Mouse (Mus musculus) neural tube, embryonic 12.5 days (tissue): ENCODE data around the gene Abi3. TPM values are rescaled to one million over a fixed set of nuclear protein-coding genes. Genes with fewer than 3 reads are reported as not detected.
A peak's percentile ranks its signal among the peaks of the same experiment; 100 is the strongest.

Experiments
- ATAC-seq: fragments of 200-750 bp; cut with Nextera tagmentation; 2 replicates; pipeline ENCODE4 v1.8.0; 2017; ENCODE audit warnings: low read depth, mild to moderate bottlenecking, moderate TSS enrichment, moderate library complexity; ENCODE audit not compliant: low FRiP score
- H3K27ac ChIP-seq: fragments of 300-500 bp; sonication (generic); 2 replicates; pipeline ENCODE4 v1.5.1; 2016
- H3K27me3 ChIP-seq: fragments of 300-500 bp; sonication (generic); replicated peaks from 2 replicates; pipeline ENCODE4 v1.6.1; 2016; ENCODE audit warnings: mild to moderate bottlenecking
- H3K36me3 ChIP-seq: fragments of 300-500 bp; sonication (generic); 2 replicates; pipeline ENCODE4 v1.6.1; 2016; ENCODE audit warnings: mild to moderate bottlenecking
- H3K4me1 ChIP-seq: fragments of 300-500 bp; sonication (generic); 2 replicates; pipeline ENCODE4 v1.6.1; 2016
- H3K4me2 ChIP-seq: fragments of 300-500 bp; sonication (generic); replicated peaks from 2 replicates; pipeline ENCODE4 v1.6.1; 2016; ENCODE audit warnings: mild to moderate bottlenecking
- H3K4me3 ChIP-seq: fragments of 300-500 bp; sonication (generic); 2 replicates; pipeline ENCODE4 v1.5.1; 2016
- H3K9ac ChIP-seq: fragments of 300-500 bp; sonication (generic); 2 replicates; pipeline ENCODE4 v1.6.1; 2016; ENCODE audit warnings: mild to moderate bottlenecking
- H3K9me3 ChIP-seq: fragments of 300-500 bp; sonication (generic); 2 replicates; pipeline ENCODE4 v1.6.1; 2016; ENCODE audit warnings: mild to moderate bottlenecking
- WGBS: fragments of 180-500 bp; shearing (Covaris S2); methylation state at CpG from one replicate; pipeline ENCODE4 v1.1.7; 2016; 5-methylcytosine and 5-hydroxymethylcytosine counted together
- polyA plus RNA-seq: library from polyadenylated mRNA; unstranded; fragments of >200 nt; fragmentation: Nextera tagmentation; extraction: Ambion mirVana; gene quantifications from 2 replicates; pipeline ENCODE4 v1.2.1, GENCODE M21; 2016

Abi3 gene
- polyA plus RNA-seq, 1 experiment from 2014 or later, result 4.7 TPM

GRCm38 (mm10) chr11:95836433-95836832 lies 5.8 kb downstream of the Abi3 start:
- no peak for ATAC-seq
- 57% methylated on average over 6 of the region's 6 CpGs for WGBS
- H3K4me1 ChIP-seq, result peaks cover 10% of the 10 kb centered on the region

GRCm38 (mm10) chr11:95835832-95836231 lies 6.4 kb downstream of the Abi3 start:
- Histone ChIP-seq H3K9me3 (no peaks in the 10 kb centered on the region), H3K4me3 (no peak overlapping the region), H3K36me3 (no peaks in the 10 kb centered on the region), H3K4me1 (peaks cover 16% of the 10 kb centered on the region), H3K27me3 (peaks cover 67% of the 10 kb centered on the region), H3K9ac (no peak overlapping the region), H3K27ac (no peak overlapping the region), H3K4me2 (no peak overlapping the region)
- no peak for ATAC-seq
- 40% methylated on average over 6 of the region's 6 CpGs for WGBS

More at GRCm38 (mm10) chr11:95836433-95836832, 5.8 kb downstream of the Abi3 start:
- Histone ChIP-seq H3K27ac (no peak overlapping the region), H3K9me3 (no peaks in the 10 kb centered on the region), H3K4me3 (no peak overlapping the region), H3K9ac (no peak overlapping the region), H3K4me2 (no peak overlapping the region), H3K27me3 (peaks cover 61% of the 10 kb centered on the region), H3K36me3 (no peaks in the 10 kb centered on the region)

DNA sequence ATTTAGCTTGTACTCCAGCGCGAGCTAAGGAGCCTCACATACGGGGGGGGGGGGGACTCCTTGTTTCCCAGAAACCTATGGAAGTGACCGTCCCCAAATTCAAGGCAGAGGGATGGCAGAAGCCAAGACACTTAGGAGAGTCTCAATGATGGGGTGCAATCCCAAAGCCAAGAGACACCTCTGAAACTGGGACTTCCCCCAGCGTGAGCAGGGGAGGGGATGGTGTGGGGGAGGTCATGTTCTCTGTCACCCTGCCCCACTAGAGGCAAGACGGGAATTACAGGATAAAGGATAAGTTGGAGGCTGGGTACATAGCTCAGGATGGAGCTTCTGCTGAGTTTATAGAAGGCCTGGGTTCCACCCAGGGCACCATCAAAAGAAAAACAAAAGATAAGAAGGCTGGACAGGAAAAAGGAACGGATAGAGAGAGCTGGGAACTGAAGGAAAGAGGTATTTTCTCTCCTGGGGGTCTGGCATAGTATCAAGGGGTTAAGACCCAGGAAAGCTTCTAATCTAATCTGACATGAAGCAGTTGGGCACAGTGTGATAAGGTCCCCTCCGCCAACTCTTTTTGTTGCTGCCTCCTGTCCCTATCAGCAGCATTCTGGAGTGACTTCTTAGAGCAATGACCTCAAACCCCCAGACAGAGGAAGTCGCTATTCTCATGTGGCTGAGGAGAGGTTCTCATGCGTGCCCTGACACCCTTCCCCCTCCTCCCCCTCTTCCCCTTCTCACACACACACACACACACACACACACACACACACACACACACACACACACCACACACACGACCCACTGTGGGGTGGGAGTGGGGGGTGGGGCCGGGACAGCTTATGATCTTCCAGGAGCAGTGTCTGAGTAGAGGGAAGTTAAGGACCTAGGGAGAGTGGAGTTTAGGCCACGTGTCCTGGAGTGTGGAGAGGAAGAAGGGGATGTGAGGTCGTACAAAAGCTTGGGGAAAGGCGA lies 7.2 kb downstream of the Abi3 start:
- peaks cover 75% of the 10 kb centered on the region for H3K27me3 ChIP-seq
- no peak overlapping the region for H3K27ac ChIP-seq
- no peak overlapping the region for H3K9ac ChIP-seq
- H3K9me3 ChIP-seq, result no peaks in the 10 kb centered on the region
- no peak overlapping the region for H3K4me3 ChIP-seq
- H3K4me2 ChIP-seq, result no peak overlapping the region
- peaks cover 22% of the 10 kb centered on the region for H3K4me1 ChIP-seq
- ATAC-seq, result no peak
- 26% methylated on average over 15 of the region's 15 CpGs for WGBS
- H3K36me3 ChIP-seq, result no peaks in the 10 kb centered on the region

- WGBS, result 5% methylated on average over 22 of the region's 22 CpGs
- ATAC-seq, result no peak
- Histone ChIP-seq H3K4me3 (no peak overlapping the region), H3K4me1 (peaks cover 22% of the 10 kb centered on the region), H3K9ac (no peak overlapping the region), H3K4me2 (peak overlapping the region; percentile 16), H3K9me3 (no peaks in the 10 kb centered on the region), H3K27me3 (peaks cover 84% of the 10 kb centered on the region), H3K36me3 (no peaks in the 10 kb centered on the region), H3K27ac (no peak overlapping the region)
Observed at GRCm38 (mm10) chr11:95834143-95834667, 8.1 kb downstream of the Abi3 start.

GRCm38 (mm10) chr11:95833631-95834142 lies 8.6 kb downstream of the Abi3 start:
- H3K4me2 ChIP-seq, result peak overlapping the region; percentile 16

GRCm38 (mm10) chr11:95833006-95833570 lies 9.2 kb downstream of the Abi3 start:
- Histone ChIP-seq H3K9me3 (no peaks in the 10 kb centered on the region), H3K4me2 (no peak overlapping the region), H3K4me1 (peaks cover 22% of the 10 kb centered on the region), H3K36me3 (no peaks in the 10 kb centered on the region), H3K4me3 (no peak overlapping the region), H3K27ac (no peak overlapping the region), H3K27me3 (peaks cover 95% of the 10 kb centered on the region), H3K9ac (no peak overlapping the region)
- WGBS, result 22% methylated on average over 8 of the region's 8 CpGs
- ATAC-seq, result no peak

More at GRCm38 (mm10) chr11:95833631-95834142, 8.6 kb downstream of the Abi3 start:
- Histone ChIP-seq H3K4me1 (peaks cover 22% of the 10 kb centered on the region), H3K27me3 (peaks cover 89% of the 10 kb centered on the region), H3K36me3 (no peaks in the 10 kb centered on the region), H3K27ac (no peak overlapping the region), H3K9ac (no peak overlapping the region), H3K4me3 (no peak overlapping the region), H3K9me3 (no peaks in the 10 kb centered on the region)
- no peak for ATAC-seq
- 4% methylated on average over 18 of the region's 18 CpGs for WGBS

- no peak for ATAC-seq
- WGBS, result 35% methylated on average over 18 of the region's 18 CpGs
- Histone ChIP-seq H3K4me3 (no peak overlapping the region), H3K27me3 (peaks cover 97% of the 10 kb centered on the region), H3K9me3 (no peaks in the 10 kb centered on the region), H3K27ac (no peak overlapping the region), H3K36me3 (no peaks in the 10 kb centered on the region), H3K4me1 (peaks cover 22% of the 10 kb centered on the region), H3K9ac (no peak overlapping the region), H3K4me2 (no peak overlapping the region)
Observed at GRCm38 (mm10) chr11:95832129-95833005, 9.9 kb downstream of the Abi3 start.

GRCm38 (mm10) chr11:95831641-95832040 lies 10.6 kb downstream of the Abi3 start:
- no peak overlapping the region for H3K27ac ChIP-seq
- no peak overlapping the region for H3K4me3 ChIP-seq
- H3K27me3 ChIP-seq, result peaks cover 97% of the 10 kb centered on the region
- WGBS, result 6% methylated on average over 14 of the region's 15 CpGs
- H3K4me1 ChIP-seq, result peaks cover 22% of the 10 kb centered on the region
- no peak overlapping the region for H3K9ac ChIP-seq
- no peaks in the 10 kb centered on the region for H3K36me3 ChIP-seq
- H3K9me3 ChIP-seq, result no peaks in the 10 kb centered on the region
- H3K4me2 ChIP-seq, result peak overlapping the region; percentile 53; the same call in 1 of the 2 replicates
- ATAC-seq, result no peak

- H3K4me3 ChIP-seq, result peak overlapping the region; percentile 23; the same call in 1 of the 2 replicates
- no peak for ATAC-seq
- H3K9ac ChIP-seq, result no peak overlapping the region
- peaks cover 98% of the 10 kb centered on the region for H3K27me3 ChIP-seq
- H3K4me2 ChIP-seq, result peak overlapping the region; percentile 53
- no peaks in the 10 kb centered on the region for H3K36me3 ChIP-seq
- H3K9me3 ChIP-seq, result no peaks in the 10 kb centered on the region
- WGBS, result 6% methylated on average over 10 of the region's 10 CpGs
- H3K4me1 ChIP-seq, result peaks cover 22% of the 10 kb centered on the region
- H3K27ac ChIP-seq, result no peak overlapping the region
Observed at GRCm38 (mm10) chr11:95831276-95831619, 11.0 kb downstream of the Abi3 start.

GRCm38 (mm10) chr11:95830411-95831275 lies 11.6 kb downstream of the Abi3 start:
- ATAC-seq, result no peak
- Histone ChIP-seq H3K9ac (peak overlapping the region; percentile 29; the same call in 1 of the 2 replicates), H3K9me3 (no peaks in the 10 kb centered on the region), H3K4me2 (peak overlapping the region; percentile 53), H3K4me1 (peaks cover 22% of the 10 kb centered on the region), H3K36me3 (no peaks in the 10 kb centered on the region), H3K27ac (no peak overlapping the region), H3K27me3 (peaks cover 98% of the 10 kb centered on the region), H3K4me3 (peak overlapping the region; percentile 23)
- 2% methylated on average over 80 of the region's 80 CpGs for WGBS

- H3K36me3 ChIP-seq, result no peaks in the 10 kb centered on the region
- no peak overlapping the region for H3K27ac ChIP-seq
- WGBS, result 30% methylated on average over 4 of the region's 4 CpGs
- H3K9me3 ChIP-seq, result no peaks in the 10 kb centered on the region
- ATAC-seq, result no peak
- H3K4me2 ChIP-seq, result no peak overlapping the region
- peaks cover 98% of the 10 kb centered on the region for H3K27me3 ChIP-seq
- H3K9ac ChIP-seq, result no peak overlapping the region
- no peak overlapping the region for H3K4me3 ChIP-seq
- H3K4me1 ChIP-seq, result peaks cover 28% of the 10 kb centered on the region
Observed at GRCm38 (mm10) chr11:95829526-95830050, 12.7 kb downstream of the Abi3 start.
